Mouse (Mus musculus): ENCODE measurements around the gene 4930432K21Rik.
A peak's percentile ranks its signal among the peaks of the same experiment; 100 is the strongest.

The 4930432K21Rik gene

DNA sequence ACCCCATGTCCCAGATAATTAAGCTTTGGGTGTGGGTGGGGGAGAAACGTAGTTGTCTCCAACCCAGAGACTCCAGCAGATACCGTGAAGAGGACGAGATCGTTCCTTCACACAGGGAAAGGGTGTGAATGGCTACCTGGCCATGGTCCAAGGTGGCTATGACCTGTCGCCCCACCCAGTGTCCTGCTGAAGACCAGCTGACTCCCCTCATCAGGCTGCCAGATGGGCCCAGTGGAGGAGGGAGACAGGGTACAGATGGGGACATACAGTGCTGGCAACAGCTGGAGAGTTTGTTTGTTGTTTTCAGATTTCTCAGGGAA is 666 bp downstream of the 4930432K21Rik start:
- DNase-seq (ENCODE audit: low read depth, low spot score) = no peak

DNA sequence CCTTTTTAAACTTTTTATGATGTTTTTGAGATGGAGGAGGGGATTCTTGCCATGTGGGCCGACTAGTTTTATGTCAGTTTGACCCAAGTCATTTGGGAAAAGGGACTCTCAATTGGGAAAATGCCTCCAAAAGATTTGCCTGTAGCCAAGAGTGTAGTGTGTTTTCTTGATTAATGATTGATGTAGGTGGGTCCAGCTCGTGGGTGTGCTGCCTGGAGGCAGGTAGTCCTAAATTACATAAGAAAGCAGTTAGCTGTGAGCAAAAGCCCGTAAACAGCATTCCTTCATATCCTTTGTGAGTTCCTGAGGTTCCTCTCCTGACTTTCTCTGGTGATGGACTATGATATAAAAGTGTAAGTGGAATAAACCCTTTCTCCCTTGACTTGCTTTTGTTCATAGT is 1.4 kb downstream of the 4930432K21Rik start:
- DNase-seq (ENCODE audit: low read depth, low spot score) = no peak

DNA sequence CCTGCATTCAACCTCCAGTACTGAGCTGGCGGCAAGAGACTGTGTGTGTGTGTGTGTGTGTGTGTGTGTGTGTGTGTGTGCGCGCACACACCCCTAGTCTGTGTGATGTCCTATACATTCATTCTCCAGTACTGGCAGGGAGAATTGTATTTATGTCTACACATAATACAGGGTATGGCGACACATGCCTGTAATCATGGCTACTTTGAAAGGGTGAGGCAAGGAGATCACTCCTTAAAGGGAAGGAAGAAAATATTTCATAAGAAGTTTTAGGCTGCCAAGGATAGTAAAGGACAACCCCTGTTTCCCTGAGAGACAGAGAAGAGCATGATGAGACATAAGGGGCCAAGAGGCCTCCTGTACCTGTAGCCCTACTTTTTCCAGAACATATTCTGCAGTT is 9.8 kb downstream of the 4930432K21Rik start:
- no peak for DNase-seq (ENCODE audit: low read depth, low spot score)

DNA sequence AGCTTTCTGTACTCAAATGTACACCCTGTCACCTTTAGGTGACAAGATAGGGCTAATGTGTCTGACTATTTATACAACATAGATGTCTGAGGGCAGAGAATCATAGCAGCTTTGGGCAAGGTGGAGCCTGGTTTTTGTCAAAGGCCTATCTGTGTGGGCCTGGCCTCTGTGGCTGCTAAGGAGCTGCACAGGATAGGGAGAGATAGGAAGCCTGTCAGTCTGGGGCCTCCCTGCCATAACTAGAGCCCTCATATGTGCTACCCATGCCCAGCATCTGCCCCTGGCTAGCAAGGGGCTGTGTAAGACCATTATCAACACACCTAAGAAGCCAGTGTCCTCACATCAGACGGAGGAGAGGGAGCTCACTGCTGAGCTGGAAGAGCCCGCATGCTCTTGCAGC is 19.9 kb downstream of the 4930432K21Rik start:
- DNase-seq (ENCODE audit: low read depth, low spot score) = no peak

DNA sequence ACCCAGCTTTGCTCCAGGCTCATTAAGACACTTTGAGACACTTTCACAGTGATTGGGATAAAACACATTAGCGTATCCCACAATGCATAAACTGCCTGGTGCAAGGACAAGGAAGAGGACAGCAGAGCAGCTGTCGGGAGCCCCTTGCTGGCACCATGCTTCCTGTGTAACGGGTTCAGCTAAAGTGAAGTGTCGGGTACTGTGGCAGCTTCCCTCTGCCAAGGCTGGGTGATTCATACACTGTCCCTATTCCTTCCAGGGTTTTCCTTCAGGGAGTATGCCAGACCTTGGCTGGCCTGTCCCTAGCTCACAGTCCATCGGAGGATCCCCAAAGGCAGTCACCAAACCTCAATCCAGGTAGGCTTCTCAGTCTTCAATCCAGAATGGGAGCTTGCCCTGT is 22.3 kb downstream of the 4930432K21Rik start:
- DNase-seq (ENCODE audit: low read depth, low spot score) = no peak

DNA sequence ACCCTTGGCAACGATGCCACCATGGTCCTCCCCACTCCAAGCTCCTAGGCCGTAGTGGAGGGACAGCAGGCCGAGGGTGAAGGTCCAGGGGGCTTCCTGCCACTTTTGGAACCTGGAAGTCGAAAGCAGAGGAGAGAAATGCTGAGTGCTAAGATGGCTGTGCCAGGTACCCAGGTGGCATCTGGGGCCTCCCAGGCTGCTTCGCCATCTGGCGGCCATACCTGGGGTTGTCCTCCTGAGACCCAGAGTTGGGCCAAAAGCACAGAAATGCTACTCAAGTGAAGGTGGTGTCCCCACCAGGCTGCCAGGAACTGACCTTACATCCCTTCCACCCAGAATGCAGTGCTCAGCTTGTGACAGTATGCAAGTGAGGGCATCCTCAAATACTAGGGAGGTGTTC is 26.0 kb downstream of the 4930432K21Rik start:
- no peak for DNase-seq (ENCODE audit: low read depth, low spot score)

DNA sequence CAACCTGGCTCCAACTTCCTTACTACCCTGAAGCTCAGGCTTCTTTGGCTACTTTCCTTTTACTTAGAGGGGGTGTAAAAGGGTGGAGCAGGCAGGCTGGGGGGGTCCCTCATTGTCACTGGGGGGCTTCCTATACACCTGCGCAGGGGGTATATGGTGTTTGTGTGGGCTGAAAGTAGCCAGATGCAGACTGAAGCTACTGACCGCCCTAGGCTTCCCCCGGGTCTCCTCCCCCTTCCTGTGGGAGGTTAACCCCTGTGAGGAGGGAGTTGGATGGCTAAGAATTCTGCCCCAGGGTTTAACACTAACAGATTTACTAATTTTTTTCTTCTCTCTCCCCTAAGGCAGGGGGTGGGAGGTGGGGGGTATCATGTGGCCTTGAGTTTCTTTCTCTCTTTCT is 28.7 kb downstream of the 4930432K21Rik start:
- no peak for DNase-seq (ENCODE audit: low read depth, low spot score)

DNA sequence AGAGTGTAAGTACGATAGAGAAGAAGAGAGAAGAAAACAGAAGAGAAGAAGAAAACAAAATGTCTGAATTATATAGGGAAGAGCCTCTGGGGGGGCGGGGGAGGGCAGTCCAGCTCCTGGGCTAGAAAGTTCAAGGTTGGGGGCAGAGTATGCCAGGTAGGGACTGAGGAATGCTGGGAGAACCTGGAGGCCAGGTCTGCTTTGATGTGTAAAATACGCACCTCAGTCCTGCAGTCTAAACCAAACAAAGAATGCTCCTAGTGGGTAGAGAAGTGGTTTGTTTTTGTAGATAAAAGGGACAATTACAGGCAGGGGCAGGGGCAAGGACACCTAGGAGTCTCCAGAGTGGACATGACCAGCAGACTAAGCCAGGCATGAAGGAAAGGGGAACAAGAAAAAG is 29.6 kb downstream of the 4930432K21Rik start:
- DNase-seq (ENCODE audit: low read depth, low spot score) = no peak

DNA sequence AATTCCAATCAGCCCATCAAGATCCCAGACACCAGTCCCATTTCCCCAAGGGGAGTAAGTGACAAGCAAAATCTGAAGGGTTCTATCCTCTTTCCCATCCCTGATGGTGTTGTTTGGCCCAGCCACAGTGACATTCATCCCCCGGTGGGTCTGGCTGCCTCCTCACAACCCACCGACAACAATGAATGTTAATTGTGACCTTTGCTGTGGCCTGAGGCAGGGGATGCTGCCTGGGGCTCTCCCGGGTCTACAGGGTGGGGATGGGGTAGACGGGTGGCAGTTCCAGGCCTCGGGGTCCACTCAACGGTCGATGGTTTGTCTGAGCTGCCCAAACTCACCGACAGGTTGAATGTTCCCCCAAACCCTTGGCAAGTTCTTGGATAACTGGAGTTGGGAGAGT is 30.8 kb downstream of the 4930432K21Rik start:
- DNase-seq (ENCODE audit: low read depth, low spot score) = no peak

DNA sequence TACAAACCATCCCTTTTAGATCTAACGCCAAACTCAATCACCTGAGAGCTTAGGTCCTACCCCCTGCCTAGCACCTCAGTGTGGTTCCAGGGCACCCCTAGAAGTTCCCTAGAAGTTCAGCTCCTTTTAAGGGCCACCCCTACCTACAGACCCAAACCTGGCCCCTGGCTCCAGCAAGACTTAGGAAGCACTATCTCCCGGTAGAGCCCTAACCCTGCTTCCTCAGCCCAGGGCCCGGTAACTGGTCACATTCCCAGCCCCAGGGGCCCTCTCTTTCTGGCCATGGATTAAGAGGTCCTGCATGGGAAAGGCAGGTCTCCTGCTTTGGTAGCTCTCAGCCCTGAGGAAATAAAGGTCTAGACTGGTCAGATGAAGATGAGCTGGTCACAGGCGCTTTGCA is 32.1 kb downstream of the 4930432K21Rik start:
- no peak for DNase-seq (ENCODE audit: low read depth, low spot score)

DNA sequence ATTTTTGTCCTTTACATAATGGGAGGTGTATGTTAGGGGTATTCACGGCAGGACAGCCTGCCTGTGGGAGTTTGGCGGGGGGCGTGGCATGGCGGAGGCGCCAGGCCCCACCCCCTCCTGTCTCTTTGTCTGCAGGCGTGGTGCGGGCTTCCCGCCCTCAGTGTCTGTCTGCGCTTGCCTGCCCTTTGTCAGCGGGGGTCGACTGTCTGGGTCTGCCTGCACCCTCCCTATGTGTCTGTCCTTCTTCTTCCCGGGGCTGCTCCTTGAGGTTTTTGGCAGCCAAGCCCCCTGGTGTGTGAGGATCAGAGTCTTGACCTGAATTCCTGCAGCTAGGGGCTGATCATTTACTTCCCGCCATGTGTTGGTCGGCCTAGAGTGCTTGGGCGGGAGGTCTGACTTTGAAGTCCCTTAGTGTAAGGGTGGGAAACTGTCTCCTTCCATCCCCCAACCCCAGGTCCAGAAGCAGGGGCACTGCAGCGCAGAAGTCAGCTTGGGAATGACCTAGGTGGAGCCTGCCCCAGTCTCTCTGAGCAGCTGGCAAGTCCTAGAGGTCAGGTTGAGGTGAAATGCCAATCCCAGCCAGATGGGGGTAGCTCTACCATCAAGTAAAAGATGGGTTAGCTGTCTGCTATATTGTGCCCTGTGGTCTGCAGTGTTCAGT is 32.8 kb downstream of the 4930432K21Rik start:
- DNase-seq (ENCODE audit: low read depth, low spot score) = no peak

DNA sequence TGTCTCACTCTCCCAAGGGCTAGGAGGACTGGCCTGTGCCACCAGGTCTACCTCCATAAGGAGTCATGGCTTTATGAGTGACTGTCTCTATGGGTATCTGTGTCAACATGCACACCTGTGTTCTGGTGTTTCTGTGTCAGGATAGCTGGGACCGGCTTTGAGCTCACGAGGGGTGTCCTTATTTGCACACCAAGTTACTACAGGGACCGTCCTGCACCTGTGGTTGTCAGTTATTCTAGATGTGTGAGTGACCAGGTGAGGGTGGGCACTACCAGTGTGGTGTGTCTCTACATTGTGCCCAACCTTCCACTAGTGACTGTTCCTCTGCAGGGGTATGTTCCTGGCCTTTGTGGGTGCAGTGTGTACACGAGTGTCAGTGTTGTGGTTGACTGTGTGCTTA is 35.0 kb downstream of the 4930432K21Rik start:
- DNase-seq (ENCODE audit: low read depth, low spot score) = no peak

DNA sequence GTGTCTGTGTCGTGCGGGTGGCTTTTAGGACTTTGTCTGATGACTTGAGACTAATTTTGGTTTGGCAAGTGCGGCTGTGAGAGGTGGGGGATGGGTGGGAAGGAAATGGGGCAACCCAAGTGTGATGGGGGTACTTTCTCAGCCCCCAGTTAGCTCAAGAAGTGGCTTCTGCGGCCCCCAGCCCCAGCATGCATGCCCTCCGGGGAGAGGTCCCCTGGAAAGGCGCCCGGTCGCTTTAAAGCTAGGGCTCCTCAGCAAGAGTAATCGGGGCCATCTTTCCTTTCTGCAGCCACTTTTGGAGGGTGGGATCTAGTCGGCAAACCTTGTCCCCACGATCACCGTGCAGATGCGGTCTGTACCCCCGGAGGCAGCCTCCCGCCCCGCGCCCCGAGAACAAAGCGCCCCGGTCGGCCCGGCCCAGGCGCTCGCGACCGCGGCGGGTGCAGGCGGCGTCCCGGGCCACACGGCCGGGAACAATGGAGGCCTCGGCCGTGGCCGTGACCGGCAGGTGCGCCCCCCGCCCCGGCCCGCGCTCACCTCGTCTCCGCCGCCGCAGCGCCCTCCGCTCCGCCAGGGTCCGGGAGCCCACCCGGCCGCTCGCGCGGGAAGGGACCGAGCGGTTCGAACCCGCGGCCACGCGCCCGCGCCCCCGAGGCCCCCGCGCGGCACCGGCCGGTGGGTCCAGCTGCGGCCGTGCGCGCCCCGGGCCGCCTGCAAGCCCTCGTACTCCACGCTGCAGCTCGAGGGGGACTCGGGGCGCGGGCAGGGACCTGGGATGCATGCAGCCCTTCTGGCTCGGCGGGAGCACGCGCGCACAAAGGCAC is 35.6 kb downstream of the 4930432K21Rik start:
- DNase-seq (ENCODE audit: low read depth, low spot score) = no peak

DNA sequence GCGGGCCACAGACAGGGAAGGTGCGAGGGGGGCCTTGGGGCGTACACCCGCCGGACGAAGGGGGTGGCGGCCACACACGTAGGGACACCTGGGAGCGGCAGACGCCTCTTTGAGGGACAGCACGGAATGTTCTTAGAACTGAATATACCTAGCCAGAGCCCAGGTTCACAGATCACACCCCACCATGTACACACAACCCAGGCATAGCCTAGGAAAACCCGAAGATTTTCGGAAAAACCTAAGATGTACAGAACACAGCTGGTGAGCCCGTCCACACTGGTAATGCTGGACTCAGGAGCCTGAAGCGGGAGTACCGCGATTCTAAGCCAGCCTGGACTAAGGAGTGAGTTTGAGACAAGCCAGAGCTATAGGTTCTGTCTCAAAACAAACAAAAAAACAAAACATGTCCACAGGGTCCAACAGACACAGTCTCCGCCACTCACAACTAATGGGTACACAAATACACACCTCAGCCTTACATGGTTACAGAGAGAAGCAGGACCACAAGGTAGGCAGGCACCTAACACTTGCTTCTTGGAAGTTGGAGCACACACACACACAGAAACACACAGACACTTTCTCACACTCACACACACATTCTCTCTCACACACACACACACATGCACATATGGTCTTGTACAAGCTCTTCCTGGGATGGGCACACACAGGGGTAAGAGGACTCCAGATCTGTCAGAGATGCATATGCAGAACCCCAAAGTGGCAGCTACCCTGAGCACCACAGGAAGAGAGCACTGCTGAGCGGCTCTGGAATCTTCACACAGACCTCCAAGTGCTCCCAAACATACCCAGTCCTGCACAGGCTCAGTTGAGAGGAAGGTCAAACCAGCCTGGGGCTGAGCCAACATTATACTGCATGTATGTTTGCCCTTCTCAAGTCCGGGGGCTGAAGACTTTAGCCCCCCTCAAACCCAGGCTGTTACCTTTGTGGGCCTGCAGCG is 36.5 kb downstream of the 4930432K21Rik start:
- DNase-seq (ENCODE audit: low read depth, low spot score) = no peak

DNA sequence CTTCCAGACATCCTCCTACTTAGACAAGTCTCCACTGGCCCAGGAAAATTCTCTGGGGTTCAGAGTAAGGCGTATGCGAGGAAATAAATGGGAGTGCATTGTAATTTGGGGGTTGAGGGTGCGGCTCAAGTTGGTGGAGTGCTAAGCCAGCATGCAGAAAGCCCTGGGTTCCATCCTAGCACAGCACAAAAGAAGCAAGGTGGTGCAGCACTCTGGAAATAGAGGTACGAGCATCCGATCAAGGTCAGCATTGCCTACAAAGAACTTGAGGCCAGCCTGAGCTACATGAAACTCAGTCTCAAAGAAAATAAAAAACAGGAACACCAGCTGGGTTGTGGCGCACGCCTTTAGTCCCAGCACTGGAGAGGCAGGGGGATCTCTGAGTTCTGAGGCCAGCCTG is 37.3 kb downstream of the 4930432K21Rik start, which contains the start of gene Nanos3:
Nanos3 (minus strand) TSS at position 101 of the 400 bp plus-strand sequence.
- no peak for DNase-seq (ENCODE audit: low read depth, low spot score)

DNA sequence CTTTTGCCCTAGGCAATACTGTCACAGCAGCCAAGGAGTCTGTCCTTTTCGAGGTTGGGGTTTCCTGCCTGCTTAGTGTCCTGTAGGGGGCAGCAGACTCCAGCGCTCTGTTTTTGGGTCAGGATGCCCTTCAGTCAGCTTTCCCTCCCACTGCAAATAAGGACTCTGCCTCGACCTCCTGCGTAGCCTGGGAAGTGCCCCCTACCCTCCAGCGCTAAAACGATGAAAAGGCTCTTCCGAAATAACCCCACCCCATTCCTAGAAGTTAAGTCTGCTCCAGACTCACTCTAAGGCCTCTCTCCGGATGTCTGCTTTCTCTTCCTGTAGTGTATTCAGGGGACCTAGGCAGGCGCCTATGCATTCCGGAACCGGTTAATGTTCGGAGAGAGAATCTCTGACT is 38.7 kb downstream of the 4930432K21Rik start:
- DNase-seq (ENCODE audit: low read depth, low spot score) = peak; percentile 59

DNA sequence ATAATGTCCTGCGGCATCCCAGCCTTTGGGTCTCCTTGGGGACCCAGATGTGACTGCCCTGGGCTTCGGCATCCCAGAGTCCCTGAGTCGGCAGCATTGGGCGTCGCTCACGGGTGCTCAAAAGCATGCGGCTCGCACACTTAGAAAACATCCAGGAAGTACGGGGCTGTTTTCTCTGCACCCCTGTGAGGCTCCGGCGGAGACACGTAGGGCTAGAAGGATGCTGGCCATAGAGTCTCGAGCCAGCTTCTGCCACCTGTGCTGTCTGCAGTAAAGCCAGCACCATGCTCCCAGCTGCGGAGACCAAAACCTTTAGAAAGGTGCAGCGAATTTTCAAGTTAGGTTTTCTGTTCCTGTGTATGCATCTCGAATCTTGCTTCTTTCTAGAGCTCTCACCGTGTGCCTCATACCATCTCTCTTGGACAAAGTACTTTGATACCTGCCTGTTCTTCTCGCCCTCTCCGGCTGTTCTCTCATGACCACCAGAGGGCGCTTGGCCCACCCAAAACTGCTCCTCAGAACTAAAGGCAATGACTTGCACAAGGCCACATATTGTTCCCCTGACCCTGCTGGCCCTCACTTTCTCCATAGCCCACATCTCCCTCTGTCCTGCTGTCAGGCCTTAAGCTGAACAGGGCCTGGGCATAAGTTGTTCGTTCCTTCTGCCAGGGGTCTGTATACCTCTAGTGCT is 39.4 kb downstream of the 4930432K21Rik start:
- no peak for DNase-seq (ENCODE audit: low read depth, low spot score)

DNA sequence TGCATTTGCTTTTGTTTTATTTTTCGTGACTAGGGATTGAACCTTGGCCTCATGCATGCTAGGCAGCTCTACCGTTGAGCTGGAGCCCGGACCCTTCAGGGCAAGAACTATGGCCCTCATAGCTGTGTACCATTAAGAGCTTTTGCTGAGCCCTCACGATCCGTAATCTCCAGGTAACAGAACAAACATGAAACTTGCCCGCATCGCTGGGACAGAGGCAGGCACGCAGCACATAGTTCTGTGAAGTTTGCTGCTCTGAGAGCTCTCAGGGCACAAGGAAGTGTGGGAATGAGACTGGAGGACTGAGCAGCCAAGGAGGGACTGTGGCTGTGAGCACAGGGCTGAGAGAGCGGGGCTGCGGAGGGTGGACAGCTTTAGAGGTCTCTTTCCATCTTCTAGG is 40.8 kb downstream of the 4930432K21Rik start:
- DNase-seq (ENCODE audit: low read depth, low spot score) = no peak

DNA sequence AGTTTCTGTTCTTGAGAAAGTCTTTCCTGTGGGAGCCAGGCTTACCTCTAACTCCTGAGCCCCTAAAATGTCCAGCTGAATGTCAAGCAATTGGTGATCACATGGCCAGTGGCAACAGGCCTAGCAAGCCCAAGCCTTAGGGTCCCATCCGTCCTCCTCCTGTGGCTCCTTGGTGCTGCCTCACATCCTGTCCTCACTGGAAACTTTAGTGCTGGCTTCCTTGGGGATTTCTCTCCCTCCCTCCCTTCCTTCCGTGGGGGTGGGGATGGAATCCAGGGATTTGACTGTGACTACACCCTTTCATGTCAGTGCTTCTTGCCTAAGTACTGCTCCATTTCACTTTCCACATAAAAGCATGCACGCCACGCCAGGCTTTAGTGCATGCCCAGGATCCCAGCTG is 41.8 kb downstream of the 4930432K21Rik start:
- DNase-seq (ENCODE audit: low read depth, low spot score) = no peak

DNA sequence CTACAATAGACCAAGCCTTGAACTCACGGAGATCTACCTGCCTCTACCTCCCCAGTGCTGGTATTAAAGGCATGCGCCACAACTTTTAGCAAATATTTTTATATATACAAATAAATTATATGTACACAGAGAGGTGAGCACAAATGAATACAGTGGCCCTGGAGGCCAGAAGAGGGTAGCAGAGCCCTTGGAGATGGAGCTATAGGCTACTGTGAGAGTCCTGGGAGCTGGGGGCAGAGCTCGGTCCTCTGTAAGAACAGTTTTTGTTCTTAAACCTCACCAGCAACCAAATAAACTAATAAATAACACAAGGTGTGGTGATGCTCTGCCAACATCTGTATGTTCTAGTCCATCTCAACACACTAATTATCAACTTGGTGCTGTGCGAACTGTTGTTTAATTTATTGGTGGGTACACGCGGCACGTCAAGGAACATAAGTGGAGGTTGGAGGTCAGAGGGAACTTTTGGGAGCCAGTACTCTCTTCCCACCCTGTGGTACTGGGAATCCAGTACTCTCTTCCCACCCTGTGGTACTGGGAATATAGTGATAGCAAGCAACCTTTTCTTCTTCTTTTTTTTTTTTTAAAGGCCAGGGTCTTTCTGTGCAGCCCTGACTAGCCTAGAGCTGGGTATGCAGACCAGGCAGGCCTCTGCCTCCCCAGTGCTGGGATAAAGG is 42.5 kb downstream of the 4930432K21Rik start:
- DNase-seq (ENCODE audit: low read depth, low spot score) = no peak

DNA sequence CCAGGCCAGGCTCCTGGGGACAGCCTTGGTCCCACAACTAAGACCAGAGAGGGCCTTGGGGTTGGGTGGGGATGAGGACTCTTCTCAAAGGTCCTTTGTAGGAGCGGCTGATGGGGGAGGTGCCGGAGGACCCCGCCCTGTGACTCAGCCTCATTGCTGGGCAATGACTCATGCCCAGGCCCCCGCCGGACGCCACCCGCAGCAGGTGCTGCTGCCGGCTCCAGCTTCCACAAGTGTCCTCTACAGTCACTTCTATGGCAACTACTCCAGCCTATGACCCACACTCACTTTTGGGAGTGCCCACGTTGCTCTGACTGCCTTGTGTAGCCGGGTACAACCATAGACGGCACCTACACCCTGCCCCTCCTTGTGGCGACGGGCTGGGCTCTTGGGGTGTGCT is 44.2 kb downstream of the 4930432K21Rik start:
- no peak for DNase-seq (ENCODE audit: low read depth, low spot score)

Data from retina, adult 2 months (tissue).